Mouse (Mus musculus) megakaryocyte, adult 5-6 weeks (primary cell): ENCODE data around the gene Rab11fip4. TPM values are rescaled to one million over a fixed set of nuclear protein-coding genes. Genes with fewer than 3 reads are reported as not detected.

Experiments
- ATAC-seq: 2 replicates; pipeline ENCODE4 v1.8.0; 2016; ENCODE audit warnings: mild to moderate bottlenecking, inconsistent platforms; ENCODE audit not compliant: poor library complexity, severe bottlenecking
- total RNA-seq, 2 experiments: library from RNA; stranded (forward) in 1 of 2; stranded (reverse) in 1 of 2; fragments of 153-499, 151-499 nt in 1 of 2; fragments of 221-1000, 200-1000 nt in 1 of 2; gene quantifications; 2 replicates each; pipeline versions ENCODE4 v1.2.3 to v1.2.4; 2015 to 2017

The Rab11fip4 gene
- total RNA-seq (2015) (3.7 and 4.9 TPM in 2 replicates), total RNA-seq (2017) (13.3 and 17.8 TPM in 2 replicates)

GRCm38 (mm10) chr11:79590664-79591590 is at the start of gene Rab11fip4:
Gene Rab11fip4 (plus strand): TSS chr11:79591212.
- ATAC-seq: no peak

GRCm38 (mm10) chr11:79552622-79553021 is 38.4 kb upstream of the Rab11fip4 start:
- ATAC-seq: no peak

- ATAC-seq: no peak
Observed at GRCm38 (mm10) chr11:79560536-79560935, 30.5 kb upstream of the Rab11fip4 start.

GRCm38 (mm10) chr11:79563493-79563892 is 27.5 kb upstream of the Rab11fip4 start:
- ATAC-seq: no peak

DNA sequence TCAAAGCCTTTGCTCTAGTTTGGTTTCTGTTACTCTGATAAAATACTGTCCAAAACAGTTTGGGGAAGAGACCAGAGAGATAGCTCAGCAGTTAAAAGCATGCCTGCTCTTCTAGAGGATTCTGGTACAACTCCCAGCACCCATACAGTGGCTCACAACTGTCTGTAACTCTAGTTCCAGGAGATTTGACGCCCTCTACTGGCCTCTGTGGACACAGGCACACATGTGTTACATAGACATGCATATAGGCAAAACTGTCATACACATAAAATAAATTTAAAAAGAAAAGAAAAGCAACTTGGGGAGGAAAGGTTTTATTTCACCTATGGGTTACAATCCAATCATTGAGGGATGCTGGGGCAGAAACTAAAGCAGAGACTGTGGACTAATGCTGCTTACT is 24.1 kb upstream of the Rab11fip4 start:
- ATAC-seq: no peak

DNA sequence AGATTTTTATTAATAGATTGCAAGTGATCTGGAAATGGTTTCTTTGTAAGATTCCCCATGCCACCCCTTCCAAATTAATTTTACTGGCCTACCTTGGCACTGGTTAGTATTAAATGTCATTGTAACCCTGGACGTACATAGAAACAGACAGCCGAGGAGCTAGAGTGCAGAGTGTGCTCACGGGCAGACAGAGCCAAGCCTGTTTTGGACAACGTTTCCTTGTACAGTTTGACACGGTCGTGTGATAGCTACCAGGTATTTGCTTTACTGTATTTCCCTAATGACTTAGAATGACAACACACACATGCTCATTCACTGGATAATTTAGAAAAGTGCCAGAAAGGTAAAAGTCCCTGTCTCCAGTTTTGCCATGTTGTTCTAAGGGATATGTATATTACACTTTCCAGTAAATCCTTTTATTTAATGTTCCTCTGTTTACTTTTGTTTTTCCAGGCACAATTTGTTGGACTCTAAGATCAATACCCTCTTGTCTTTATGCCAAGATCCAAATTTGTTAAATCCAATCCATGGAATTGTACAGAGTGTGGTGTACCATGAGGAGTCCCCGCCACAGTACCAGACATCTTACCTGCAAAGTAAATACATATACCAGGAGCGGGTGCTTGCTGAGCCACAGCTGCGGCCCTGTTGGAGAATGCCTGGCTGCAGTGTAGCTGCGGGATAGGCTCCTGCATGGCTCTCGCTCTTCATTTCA is 22.7 kb upstream of the Rab11fip4 start:
- ATAC-seq: no peak

DNA sequence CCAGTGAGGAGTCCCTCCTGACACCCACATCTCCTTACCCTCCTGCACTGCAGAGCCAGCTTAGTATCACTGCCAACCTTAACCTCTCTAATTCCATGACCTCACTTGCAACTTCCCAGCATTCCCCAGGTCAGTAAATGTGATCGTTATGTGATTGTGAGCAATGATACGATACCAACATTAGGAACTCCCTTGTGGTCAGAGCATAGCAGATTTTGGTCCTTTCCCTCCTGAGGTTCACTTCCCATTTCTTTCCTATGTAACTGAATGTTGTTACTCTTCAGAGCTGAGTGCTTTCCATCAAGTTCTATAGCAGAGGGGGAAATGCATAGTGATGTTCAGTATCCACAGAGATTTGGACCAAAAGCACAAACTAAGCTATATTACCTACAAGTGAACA is 20.7 kb upstream of the Rab11fip4 start:
- peak; percentile 52 for ATAC-seq

DNA sequence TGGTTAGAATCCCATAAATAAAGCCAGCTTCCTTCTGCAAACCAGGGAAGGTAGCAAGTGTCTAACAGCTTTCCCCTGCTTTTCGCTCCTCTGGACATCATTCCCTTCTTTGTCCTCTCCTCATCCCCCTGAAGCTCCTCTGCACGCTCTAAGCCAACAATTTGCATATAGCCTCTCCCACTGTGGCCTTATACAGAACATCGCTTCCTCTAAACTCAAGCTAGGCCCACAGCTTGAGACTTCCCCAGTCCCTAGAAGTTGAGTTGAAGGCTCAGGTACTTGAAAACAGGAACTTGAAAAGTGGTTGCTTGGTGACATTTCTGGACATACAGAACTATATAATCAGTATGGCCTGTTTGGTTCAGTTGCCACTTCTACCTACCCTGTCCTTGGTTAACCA is 17.2 kb upstream of the Rab11fip4 start:
- ATAC-seq: peak; percentile 71

- ATAC-seq: no peak
Observed at GRCm38 (mm10) chr11:79575383-79576073, 15.5 kb upstream of the Rab11fip4 start.

DNA sequence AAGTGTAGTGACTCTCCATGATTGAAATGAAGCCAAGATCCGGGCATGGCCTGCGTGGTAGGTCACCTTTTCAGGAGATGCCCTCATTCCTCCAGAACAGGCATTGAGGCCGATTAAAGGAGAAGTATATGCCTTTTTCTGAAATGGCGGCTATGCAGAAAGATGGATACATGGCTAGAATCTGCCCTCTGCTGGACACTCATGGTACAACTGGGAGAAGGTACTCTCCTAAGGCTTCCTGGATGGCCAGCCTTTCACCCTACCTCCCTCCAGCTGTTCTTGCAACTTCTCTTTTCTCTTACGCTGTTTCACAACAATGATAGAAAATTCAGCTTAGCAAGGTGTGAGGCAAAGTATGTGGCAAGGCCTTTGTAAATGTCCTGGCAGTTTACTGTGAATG is 13.3 kb upstream of the Rab11fip4 start:
- peak; percentile 92 for ATAC-seq

- ATAC-seq: no peak
Observed at GRCm38 (mm10) chr11:79580660-79581059, 10.4 kb upstream of the Rab11fip4 start.

- ATAC-seq: no peak
Observed at GRCm38 (mm10) chr11:79581257-79581656, 9.8 kb upstream of the Rab11fip4 start.

DNA sequence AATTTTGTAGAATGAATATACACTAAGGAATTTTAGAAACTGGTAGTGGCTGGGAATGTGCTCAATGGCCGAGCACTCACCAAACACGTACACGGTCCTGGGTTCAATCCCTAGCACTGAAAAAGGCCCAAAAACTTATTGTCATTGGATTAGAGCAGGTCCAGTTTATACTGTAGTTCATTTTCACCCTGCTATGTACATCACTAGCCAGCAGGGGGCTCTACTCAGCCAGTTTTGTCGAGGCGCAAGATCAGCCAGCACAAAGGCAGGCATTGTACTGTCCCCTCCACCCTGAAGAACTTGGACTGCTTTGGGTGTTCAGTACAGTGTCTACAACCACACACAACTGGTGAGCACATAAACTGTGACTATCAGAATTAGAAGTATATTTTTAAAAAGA is 6.8 kb upstream of the Rab11fip4 start:
- ATAC-seq: peak; percentile 89

GRCm38 (mm10) chr11:79589317-79590075 is 1.5 kb upstream of the Rab11fip4 start:
- no peak for ATAC-seq

DNA sequence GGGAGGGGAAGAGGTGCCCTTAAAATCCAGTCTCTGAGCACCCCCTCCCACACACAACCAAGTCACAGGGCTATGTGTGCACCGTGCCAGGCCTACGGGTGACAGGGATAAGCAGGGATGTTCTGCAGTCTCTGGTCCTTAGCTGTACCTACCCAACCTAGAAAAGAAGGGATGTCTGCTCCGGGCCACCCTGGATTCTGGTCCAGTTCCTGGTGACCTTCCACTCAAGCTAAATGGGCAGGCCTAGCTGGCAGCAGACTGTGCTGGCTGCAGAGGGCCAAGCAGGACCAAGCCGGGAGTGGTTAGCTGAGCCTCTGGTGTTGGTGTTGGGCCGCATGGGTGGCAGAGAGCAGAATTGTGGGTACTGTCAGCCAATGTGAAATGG is 571 bp downstream of the Rab11fip4 start:
- no peak for ATAC-seq

DNA sequence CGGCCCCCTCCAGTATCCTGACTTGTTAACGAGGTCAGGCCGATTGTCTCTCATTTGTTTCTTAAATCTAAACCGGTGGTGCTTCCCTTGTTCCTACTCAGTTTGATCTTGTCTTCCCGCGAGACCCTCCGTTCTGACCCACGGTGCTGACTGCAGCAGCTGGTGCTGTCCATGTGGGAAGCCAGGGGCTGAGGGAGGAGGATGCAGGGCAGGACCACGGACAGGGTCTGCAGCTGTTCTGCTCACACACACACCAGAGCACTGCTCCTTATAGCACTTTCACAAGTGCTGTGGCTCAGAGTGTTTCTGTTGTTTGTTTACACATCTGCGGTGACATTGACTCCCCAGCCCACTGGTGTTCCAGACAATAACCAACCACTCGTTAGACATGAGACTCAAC is 2.5 kb downstream of the Rab11fip4 start:
- ATAC-seq: no peak

DNA sequence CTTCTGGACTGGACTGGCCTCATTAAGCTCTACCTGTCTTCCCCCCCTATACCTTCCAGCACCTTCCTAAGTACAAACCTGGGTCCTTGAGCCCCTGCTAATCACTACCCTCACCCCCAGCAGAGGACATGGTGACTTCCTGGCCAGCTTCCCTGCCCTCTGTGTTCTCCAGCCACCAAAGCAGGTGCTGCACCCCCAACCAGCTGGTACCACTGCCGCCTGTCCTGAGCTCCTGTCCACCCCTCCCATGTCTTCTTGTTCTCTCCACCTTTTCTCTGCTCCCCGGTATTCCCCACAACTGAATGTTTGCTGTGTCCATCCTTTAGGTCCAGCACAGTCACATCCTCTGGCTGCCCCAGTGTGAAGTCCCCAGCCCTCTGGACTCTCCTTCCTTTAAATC is 19.4 kb downstream of the Rab11fip4 start:
- no peak for ATAC-seq

DNA sequence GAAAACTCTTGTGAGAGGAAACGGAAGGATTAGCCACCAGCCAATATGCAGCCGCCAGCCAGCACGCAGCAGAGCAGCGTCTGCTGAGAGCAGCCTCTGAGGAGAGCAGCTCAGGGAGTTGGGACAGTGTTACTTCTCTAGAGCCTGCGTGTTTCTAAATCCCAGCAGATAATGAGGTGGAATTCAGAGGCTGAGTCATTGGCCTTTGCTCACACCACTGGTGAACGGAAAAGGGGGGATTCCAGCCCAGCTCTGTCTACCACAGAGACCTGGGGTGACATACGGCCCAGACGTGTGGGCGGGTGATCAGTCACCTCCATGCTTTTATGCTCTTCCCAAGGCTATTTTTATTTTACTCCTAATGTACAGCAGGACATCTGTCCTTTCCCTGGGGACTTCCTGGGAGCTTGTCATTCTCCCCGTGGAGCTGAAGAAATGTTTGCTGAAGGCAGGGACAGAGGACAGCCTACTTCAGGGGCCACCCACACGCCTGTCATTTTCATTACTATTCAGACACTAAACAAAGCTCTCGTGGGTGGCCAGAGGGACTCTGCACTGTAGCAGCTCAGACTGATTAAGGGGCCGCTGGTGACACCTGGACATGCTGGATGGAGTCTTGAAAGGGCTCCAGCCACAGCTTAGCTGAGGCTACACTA is 20.1 kb downstream of the Rab11fip4 start:
- ATAC-seq: 0 out of 2 replicates have a peak, but pooled peaks have one; percentile 24

DNA sequence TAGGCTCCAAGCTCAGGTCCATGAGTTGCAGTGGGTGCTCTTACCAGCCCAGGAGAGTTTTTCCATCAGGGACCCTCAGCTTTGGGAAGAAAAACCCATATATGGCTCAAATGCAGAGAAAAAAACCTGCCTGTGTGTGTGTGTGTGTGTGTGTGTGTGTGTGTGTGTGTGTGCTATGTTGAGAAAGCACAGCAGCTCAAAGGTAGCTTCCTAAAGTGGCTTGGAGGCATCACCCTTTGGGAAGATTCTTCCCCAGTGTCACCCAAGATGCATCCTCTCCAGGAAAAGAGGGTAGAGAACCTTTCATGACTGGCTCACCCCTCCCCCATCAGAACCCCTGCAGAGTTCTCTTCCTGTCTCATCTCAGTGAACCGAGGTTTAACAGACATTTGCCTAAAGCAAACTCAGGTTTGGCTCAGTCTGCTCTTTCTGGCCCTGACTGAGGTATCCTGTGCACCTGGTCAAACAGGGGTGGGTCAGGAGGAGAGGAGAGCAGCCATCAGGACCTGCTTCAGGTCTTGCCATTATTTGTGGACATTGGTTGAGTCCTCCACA is 21.1 kb downstream of the Rab11fip4 start:
- ATAC-seq: no peak

DNA sequence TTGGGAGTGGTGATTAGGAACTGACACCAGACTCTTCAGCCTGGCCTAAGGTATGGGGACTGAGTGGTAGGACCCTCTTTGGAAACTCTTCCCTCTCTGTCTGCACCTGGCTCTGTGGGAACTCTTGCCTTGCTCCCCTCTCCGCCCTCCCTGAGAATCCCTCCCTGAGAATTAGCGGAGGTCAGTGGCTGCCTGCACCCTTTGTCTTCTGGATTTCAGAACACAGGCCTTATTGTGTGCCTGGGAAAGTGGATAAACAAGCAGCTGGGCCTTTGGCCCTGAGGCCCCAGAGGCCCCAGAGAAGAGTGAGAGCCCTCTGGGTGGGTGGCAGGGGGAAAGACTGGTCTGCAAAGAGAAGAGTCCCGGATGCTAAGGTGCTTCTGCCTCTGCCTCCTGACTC is 22.1 kb downstream of the Rab11fip4 start:
- ATAC-seq: no peak
